Mouse (Mus musculus) ES-E14 (cell line): ENCODE measurements around the gene Ucp3. TPM values are rescaled to one million over a fixed set of nuclear protein-coding genes. Genes with fewer than 3 reads are reported as not detected.

Experiments used
- DNase-seq: peaks from one replicate; pipeline ENCODE4 v3.0.0-alpha.2; 2013; ENCODE audit warnings: low read depth, low spot score
- H3K27ac ChIP-seq: 2 replicates; pipeline ENCODE4 v1.5.1; 2012; ENCODE audit warnings: low read depth, mild to moderate bottlenecking, low read length, moderate library complexity, mixed read lengths; ENCODE audit not compliant: poor library complexity, insufficient read depth, severe bottlenecking
- H3K36me3 ChIP-seq: 2 replicates; pipeline ENCODE4 v1.6.1; 2012; ENCODE audit warnings: mild to moderate bottlenecking, low read length, moderate library complexity, mixed read lengths; ENCODE audit not compliant: control insufficient read depth, poor library complexity, insufficient read depth, severe bottlenecking
- H3K4me1 ChIP-seq, 2 experiments: fragments of 150-350 bp in 1 of 2; sonication (generic) in 1 of 2; 2 replicates each; pipeline ENCODE4 v1.6.1; 2012; ENCODE audit warnings: low read length in 2 of 2, mild to moderate bottlenecking in 1 of 2, mixed read lengths in 1 of 2; ENCODE audit not compliant: control insufficient read depth in 2 of 2, insufficient read depth in 2 of 2, poor library complexity in 1 of 2
- H3K4me3 ChIP-seq, 2 experiments: fragments of 150-350 bp in 1 of 2; sonication (generic) in 1 of 2; 2 replicates each; pipeline ENCODE4 v1.5.1; 2012; ENCODE audit warnings: low read length in 2 of 2, low read depth in 1 of 2, mild to moderate bottlenecking in 1 of 2, mixed read lengths in 1 of 2; ENCODE audit not compliant: insufficient read depth in 1 of 2, poor library complexity in 1 of 2, severe bottlenecking in 1 of 2
- H3K9ac ChIP-seq: 2 replicates; pipeline ENCODE4 v1.6.1; 2012; ENCODE audit warnings: low read depth, mild to moderate bottlenecking, low read length, mixed read lengths; ENCODE audit not compliant: poor library complexity, insufficient read depth, severe bottlenecking
- H3K9me3 ChIP-seq: fragments of 150-350 bp; sonication (generic); 2 replicates; pipeline ENCODE4 v1.6.1; 2012; ENCODE audit warnings: low read depth, mild to moderate bottlenecking, low read length; ENCODE audit not compliant: control insufficient read depth, insufficient read depth
- CHD2 ChIP-seq: IDR thresholded peaks from 2 replicates; pipeline ENCODE4 v1.6.1; 2014; ENCODE audit warnings: mild to moderate bottlenecking, low read depth, low read length, inconsistent platforms
- HCFC1 ChIP-seq: IDR thresholded peaks from 2 replicates; pipeline ENCODE4 v1.6.1; 2012; ENCODE audit warnings: low read length, inconsistent platforms, borderline replicate concordance; ENCODE audit not compliant: insufficient read depth
- MAFK ChIP-seq: IDR thresholded peaks from 2 replicates; pipeline ENCODE4 v1.6.1; 2014; ENCODE audit warnings: mild to moderate bottlenecking, low read depth, low read length, inconsistent platforms; ENCODE audit not compliant: insufficient read depth
- ZC3H11A ChIP-seq: IDR thresholded peaks from 2 replicates; pipeline ENCODE4 v1.6.1; 2012; ENCODE audit warnings: low read depth, mild to moderate bottlenecking, inconsistent platforms, low read length, borderline replicate concordance
- ZNF384 ChIP-seq: IDR thresholded peaks from 2 replicates; pipeline ENCODE4 v1.6.1; 2012; ENCODE audit warnings: low read depth, low read length, inconsistent platforms
- in situ Hi-C, 2 experiments: fragments of 600-800 bp; cut with MboI; formaldehyde crosslinking; loops; one replicate each; pipeline ENCODE4 v1.15.1; 2025; ENCODE audit warnings: low sequenced_read_pairs in 2 of 2, inconsistent platforms in 1 of 2; ENCODE audit not compliant: unreplicated experiment in 2 of 2
- total RNA-seq: library from RNA; depleted of rRNA; stranded (reverse); fragments of 300-350 nt; gene quantifications from 2 replicates; pipeline ENCODE4 v1.2.3, GENCODE M21; 2012

The Ucp3 gene
- total RNA-seq, 1 experiment = not detected

DNA sequence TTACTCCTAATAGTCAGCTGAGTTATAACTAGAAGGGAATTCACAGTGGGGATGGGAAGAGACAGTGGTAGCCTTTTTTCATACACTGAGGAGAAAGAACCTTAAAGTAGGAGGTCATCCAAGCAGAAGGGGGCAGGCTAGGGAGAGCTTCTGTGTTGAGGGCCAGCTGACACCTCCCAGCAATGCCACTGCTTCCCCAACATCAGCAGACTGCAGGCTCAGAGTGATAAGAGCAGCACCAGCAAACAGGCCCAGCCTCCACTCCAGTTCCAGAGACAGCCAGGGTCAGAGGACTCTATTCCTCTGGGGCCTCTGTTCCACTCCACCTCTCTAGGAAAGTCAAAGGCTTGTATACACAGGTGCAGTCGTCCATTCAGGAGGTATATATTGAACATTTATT, 14.6 kb upstream of the Ucp3 start:
- in situ Hi-C loops = no loop called here
- H3K9me3 ChIP-seq = no peaks in the 10 kb centered on the region
- TF ChIP-seq CHD2 (no peak), ZNF384 (no peak), MAFK (no peak), HCFC1 (no peak), ZC3H11A (no peak)
- H3K27ac ChIP-seq = no peak overlapping the region
- no peak overlapping the region for H3K4me3 ChIP-seq
- H3K9ac ChIP-seq = no peak overlapping the region
- 0 out of 4 replicates have a peak, but pooled peaks cover 0 to 2% of the 10 kb centered on the region in 2 experiments for H3K4me1 ChIP-seq
- H3K36me3 ChIP-seq = peaks cover 6% of the 10 kb centered on the region; the same call in 1 of the 2 replicates
- DNase-seq = no peak

DNA sequence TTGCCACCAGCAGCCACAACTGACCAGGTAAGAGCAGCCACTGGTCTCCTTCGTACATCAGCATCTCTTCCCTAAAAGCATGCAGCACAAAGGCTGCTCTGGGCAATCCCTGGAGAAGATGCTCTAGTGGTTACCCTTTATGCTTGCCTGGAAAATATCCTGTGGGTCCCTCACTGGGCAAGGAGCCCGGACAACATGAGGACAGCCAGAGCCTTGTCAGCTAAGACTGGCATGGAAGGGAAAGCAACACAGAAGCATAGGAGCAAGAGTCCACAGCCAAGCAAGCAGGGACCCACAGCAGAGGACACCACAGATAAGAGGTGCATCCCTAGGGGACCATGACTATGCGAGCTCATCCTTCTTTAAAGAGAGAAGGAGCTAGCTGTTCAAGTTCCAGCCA, 12.9 kb upstream of the Ucp3 start:
- H3K9me3 ChIP-seq = no peaks in the 10 kb centered on the region
- 0 out of 4 replicates have a peak, but pooled peaks cover 0 to 2% of the 10 kb centered on the region in 2 experiments for H3K4me1 ChIP-seq
- no peak overlapping the region for H3K27ac ChIP-seq
- peaks cover 4% of the 10 kb centered on the region; the same call in 1 of the 2 replicates for H3K36me3 ChIP-seq
- H3K9ac ChIP-seq = no peak overlapping the region
- in situ Hi-C loops = no loop called here
- no peak for DNase-seq
- H3K4me3 ChIP-seq = no peak overlapping the region
- TF ChIP-seq MAFK = no peak
- TF ChIP-seq ZNF384 = no peak
- TF ChIP-seq HCFC1 = no peak

DNA sequence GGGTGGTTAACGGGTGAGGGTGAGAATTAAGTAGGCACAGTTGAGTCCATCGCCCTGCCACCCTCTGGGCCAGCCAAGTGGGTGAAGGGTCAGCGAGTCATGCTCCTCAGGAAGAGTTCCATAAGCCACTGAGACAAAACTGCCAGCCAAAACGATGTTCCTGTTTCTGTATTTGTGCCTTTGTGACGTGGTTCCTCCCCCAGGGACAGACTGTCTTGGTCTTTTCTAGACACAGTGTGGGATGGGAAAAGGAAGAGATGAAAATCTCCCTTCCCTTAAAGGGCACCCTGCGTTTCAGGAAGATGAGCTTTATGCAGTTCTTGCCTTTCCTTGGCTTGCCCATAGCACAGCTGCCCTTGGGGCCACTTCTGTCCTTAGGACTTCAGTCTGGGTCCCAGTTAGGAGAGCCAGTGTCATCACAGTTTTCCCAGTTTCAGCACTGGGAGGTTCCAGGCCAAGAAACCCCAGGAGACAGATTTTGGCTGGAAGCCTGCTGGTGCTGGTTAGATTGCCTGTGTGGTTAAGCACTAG, 11.1 kb upstream of the Ucp3 start:
- DNase-seq = no peak
- TF ChIP-seq MAFK = no peak
- TF ChIP-seq ZNF384 = no peak
- peaks cover 4% of the 10 kb centered on the region; the same call in 1 of the 2 replicates for H3K36me3 ChIP-seq
- H3K27ac ChIP-seq = no peak overlapping the region
- H3K9me3 ChIP-seq = no peaks in the 10 kb centered on the region
- no peak overlapping the region for H3K9ac ChIP-seq
- H3K4me1 ChIP-seq = no peaks in the 10 kb centered on the region
- no peak overlapping the region for H3K4me3 ChIP-seq
- in situ Hi-C loops = no loop called here

DNA sequence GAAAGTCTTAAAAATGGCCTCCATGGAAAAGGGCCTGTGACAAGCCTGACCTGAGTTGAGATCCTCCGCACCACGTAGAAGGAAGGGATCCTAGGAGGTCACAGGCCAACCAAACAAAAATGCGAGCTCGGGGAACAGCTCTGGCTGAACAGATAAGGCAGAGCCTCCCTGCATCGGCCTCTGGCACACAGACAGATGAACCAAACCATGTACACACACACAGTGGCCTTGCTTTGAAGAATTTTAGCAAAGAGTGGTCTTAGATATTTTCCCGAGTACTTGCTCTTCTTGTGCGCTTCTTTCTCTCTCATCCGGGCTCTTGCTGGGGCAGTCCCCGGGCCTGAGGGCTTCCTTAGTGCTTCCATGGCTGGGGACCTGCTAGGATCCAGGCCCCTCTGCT, 9.6 kb upstream of the Ucp3 start:
- H3K4me3 ChIP-seq = no peak overlapping the region
- no peaks in the 10 kb centered on the region for H3K9me3 ChIP-seq
- H3K27ac ChIP-seq = no peak overlapping the region
- no peaks in the 10 kb centered on the region for H3K4me1 ChIP-seq
- TF ChIP-seq MAFK (no peak), CHD2 (no peak), HCFC1 (no peak), ZC3H11A (no peak), ZNF384 (no peak)
- peaks cover 4% of the 10 kb centered on the region; the same call in 1 of the 2 replicates for H3K36me3 ChIP-seq
- H3K9ac ChIP-seq = no peak overlapping the region
- in situ Hi-C loops = no loop called here
- DNase-seq = no peak

DNA sequence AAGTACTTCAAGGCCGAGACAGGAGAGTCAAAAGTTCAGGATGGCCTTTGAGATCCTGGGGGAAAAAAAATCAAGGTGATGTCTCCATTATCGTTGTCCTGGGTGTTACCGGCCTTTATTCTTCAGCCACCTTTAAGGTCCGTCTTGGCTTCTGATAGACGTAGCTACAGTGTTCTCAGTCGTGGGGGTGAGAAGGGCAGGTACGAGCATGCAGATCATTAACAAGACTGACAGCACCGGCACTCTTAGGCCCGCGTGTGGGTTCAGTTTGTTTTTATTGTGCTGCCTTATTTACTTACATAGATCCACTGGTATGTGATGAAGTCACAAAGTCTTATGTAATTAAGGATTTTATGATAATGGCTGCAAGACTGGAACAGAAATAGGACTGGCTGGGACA, 9.0 kb upstream of the Ucp3 start:
- Histone ChIP-seq H3K27ac (no peak overlapping the region), H3K9me3 (no peaks in the 10 kb centered on the region), H3K4me1 (no peaks in the 10 kb centered on the region), H3K4me3 (no peak overlapping the region), H3K36me3 (peaks cover 4% of the 10 kb centered on the region; the same call in 1 of the 2 replicates), H3K9ac (no peak overlapping the region)
- in situ Hi-C loops = no loop called here
- TF ChIP-seq ZNF384 (no peak), HCFC1 (no peak), ZC3H11A (no peak), CHD2 (no peak)
- no peak for DNase-seq
